Mouse (Mus musculus) fibroblast of lung, adult 2 months (primary cell): ENCODE measurements around the gene Tspoap1.

Experiments used
- DNase-seq: peaks from one replicate; pipeline ENCODE4 v3.0.0-alpha.2; 2011; ENCODE audit warnings: low read depth

The Tspoap1 gene

DNA sequence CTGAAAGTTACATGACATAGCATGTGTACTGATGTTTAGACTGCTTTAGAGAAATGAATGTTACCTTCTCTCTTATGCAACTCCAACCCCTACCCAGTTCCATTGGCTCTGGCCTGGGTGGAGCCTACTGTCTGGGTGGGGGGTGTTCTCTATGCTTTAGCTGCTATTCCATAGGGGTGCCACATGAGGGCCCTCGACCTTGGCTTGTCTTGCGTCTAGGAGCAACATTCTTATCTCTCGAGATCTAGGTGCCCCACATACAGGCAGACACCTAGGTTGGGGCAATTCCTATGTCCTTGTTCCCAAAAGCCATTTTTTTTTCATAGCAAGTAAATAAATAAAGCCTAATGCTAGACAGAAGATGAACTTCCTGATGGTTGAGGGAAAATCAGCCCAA, 734 bp upstream of the Tspoap1 start:
- DNase-seq, result no peak

DNA sequence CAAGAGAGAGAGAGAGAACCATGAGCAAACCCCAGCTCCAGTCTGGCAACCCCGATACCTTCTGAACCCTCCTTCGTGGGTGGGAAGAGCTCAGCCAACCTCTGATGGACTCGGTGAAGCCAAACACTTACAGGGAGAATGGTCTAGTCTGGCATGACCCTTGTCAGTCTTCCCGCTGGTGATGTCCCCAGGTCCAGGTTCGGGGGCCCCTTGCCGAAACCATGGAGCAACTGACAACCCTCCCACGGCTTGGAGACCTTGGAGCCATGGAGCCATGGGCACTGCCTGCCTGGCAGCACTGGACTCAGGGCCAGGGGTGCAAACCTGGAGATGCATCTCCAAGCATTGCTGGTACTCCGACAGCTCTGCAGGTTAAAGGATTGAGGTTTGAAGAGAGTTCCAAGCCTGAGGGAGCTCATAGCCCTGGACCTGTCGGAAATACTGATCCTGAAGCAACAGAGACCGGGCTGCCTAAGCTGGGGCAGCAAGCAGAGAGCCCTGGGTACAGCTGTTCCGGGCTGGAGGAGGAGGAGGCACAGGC, 910 bp downstream of the Tspoap1 start:
- DNase-seq, result no peak

GRCm38 (mm10) chr11:87761806-87762701, 1.7 kb downstream of the Tspoap1 start:
- no peak for DNase-seq

- DNase-seq, result no peak
Measured at GRCm38 (mm10) chr11:87762702-87763385, 2.5 kb downstream of the Tspoap1 start.

GRCm38 (mm10) chr11:87763511-87763987, 3.2 kb downstream of the Tspoap1 start:
- DNase-seq, result no peak

GRCm38 (mm10) chr11:87763988-87764876, 3.9 kb downstream of the Tspoap1 start:
- DNase-seq, result no peak

DNA sequence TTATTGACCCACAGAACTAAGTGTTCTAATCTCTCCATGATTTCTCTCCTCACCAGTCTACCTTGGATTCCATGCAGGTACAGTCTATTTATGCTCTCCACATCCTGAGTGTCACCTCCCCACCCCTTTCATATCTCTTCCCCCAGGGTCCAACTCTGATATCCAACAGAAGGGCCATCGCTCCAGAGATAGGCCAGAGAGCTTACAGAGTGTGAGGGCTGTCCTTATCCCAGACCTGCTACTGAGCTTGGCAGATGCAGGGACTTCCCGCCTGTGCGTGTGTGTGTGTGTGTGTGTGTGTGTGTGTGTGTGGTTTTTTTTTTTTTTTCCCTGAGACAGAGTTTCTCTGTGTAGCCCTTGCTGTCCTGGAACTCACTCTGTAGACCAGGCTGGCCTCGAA, 8.4 kb downstream of the Tspoap1 start:
- no peak for DNase-seq

DNA sequence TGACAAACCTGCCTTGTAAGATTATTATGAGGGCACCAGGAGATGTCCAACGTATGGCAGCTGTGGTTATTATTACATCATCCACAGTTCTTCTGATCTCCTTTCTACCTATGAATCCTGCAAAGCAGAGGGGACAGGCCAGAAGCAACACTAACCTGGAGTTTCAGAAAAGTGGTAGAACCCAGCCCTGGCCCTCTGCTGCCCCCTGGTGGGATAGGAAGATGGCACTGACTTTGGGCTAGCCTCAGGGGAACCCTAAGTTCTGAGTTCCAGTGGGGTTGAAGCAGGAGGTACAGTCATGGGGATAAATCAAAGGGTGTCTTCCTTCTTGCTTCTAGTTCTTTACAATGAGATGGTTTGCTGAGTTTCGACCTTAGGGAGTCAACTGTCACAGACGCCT, 10.6 kb downstream of the Tspoap1 start:
- peak; percentile 6 for DNase-seq

DNA sequence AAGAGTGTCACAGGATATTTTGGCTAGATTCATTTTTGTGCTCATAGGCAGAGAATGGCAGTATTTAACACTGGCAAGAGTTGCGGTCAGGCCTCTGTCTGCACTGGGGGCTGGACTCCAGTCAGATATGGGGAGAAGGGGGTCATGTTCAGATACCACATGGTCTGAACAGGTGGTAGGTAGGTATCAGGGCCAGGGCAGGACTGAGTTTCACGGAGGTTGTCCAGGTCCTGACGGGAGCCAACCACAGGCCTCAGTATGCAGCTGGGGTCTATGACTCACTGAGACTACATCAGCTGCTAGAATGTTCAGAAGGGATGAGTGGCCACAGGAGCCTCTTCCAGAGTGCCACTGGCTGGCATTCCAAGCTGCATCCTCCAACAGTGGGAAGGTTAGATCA, 12.0 kb downstream of the Tspoap1 start:
- DNase-seq, result no peak

DNA sequence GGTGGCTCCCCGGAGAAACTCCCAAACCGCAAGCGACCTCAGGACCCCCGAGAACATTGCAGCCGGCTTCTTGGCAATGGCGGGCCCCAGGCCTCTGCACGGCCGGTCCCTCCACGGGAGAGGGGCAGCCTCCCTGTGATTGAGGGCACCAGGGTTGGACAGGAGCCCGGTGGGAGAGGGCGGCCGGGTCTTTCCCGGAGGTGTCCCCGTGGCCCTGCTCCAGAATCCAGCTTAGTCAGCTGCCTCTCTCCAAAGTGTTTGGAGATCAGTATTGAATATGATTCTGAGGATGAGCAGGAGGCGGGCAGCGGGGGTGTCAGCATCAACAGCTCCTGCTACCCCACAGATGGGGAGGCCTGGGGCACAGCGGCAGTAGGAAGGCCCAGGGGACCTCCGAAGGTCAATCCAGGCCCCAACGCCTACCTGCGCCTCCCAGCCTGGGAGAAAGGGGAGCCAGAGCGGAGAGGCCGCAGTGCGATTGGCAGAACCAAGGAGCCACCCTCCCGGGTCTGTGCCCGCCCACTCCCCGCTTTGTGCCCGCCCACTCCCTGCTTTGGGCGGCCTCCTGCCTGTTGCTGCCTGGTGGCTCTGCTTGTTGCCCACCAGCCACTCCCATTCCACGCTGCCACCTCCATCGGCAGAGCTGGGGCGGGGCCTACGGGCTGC, 17.9 kb downstream of the Tspoap1 start:
- DNase-seq, result no peak

DNA sequence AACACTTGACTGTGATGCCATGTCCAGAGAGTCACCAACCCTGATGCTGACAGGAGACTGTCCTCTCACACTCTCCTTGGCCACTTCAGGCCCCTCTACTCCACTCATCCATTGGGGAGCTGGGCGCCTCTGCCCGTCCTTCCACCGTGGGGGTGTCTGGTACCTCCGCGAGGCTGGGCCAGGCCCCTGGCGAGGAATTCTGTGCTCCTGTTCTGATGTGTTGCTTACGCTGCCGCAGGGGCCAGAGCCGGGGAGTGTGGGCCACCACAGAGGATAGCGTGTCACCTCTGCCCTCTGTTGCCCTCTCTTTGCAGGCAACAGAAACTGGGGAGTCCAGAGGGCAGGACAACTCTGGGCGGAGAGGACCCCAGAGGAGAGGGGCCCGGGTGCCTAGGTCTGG, 18.6 kb downstream of the Tspoap1 start:
- no peak for DNase-seq

DNA sequence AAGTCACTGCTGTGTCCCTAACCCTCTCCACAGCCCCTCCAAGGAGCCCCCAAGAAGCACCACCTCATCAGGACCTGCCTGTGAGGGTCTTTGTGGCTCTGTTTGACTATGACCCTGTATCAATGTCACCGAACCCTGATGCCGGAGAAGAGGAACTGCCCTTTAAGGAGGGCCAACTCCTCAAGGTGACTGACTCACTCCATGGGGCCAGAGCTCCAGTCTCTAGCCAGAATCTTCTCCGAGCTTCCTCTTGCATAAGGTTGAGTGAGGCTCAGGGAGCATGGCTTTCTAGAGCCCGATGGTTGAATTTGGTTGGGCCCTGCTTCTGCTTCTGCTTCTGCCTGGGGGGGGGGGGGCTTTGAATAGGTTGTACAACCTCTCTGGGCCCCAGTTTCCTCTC, 19.1 kb downstream of the Tspoap1 start:
- no peak for DNase-seq

GRCm38 (mm10) chr11:87780130-87780529, 19.8 kb downstream of the Tspoap1 start:
- no peak for DNase-seq

GRCm38 (mm10) chr11:87790088-87790487, 29.7 kb downstream of the Tspoap1 start:
- no peak for DNase-seq

GRCm38 (mm10) chr11:87793460-87793859, 33.1 kb downstream of the Tspoap1 start, which contains the start of gene Mpo:
TSS of gene Mpo (plus strand) at chr11:87793581.
- DNase-seq, result no peak

- DNase-seq, result no peak
Measured at GRCm38 (mm10) chr11:87801711-87802275, 41.5 kb downstream of the Tspoap1 start.

DNA sequence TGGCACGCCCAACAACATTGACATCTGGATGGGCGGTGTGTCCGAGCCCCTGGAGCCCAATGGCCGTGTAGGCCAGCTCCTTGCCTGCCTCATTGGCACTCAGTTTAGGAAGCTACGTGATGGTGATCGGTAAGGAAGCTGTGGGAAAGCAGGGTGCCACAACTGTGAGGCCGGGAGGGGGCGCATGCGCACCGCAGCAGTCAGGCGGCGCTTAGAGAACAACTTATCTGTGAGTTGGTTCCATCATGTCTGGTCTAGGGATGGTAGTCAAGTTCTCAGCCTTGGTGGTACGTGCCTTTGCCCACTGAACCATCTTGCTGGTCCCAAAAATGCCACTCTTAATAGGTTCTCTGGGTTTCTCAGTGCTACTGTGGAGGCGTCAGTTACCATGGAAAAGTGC, 42.3 kb downstream of the Tspoap1 start:
- DNase-seq, result no peak

DNA sequence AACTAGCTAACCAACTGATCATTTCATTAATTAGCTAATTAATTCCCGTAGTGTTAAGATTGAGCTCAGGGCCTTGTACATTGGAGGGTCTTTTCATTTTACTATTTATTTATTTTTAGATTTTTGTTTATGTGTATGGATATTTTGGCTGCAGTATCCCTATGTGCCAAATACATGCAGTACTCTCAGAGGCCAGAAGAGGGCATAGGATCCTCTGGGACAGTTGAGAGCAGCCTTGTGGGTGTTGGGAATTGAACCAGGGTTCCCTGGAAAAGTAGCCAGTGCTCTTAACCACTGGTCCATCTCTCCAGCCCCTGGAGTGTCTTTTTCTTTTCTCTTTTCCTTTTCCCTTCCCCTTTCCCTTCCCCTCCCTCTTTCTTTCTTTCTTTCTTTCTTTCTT, 45.1 kb downstream of the Tspoap1 start:
- no peak for DNase-seq

- no peak for DNase-seq
Measured at GRCm38 (mm10) chr11:87807433-87807832, 47.1 kb downstream of the Tspoap1 start.

GRCm38 (mm10) chr11:87808236-87808635, 47.9 kb downstream of the Tspoap1 start:
- DNase-seq, result no peak

DNA sequence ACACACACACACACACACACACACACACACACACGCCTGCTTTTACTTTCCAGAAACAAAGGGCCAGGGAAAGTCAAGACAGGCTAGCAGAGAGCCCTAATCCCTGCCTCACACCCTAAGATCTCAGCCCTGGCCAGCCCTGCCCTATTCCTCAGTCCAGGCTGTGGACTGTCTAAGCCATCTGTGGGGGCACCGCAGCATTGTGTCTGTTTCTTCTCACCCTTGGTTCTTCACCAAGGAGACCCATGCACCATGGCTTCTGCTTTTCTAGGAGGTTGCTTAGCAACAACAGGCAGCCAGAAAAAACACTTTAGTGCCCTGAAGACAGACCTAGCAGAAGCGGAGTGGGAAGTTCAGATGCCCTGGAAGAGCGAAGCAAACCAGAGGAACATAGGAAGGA, 51.1 kb downstream of the Tspoap1 start:
- DNase-seq, result no peak
